Mouse (Mus musculus): ENCODE results near the gene Klc2.
A peak's percentile ranks its signal among the peaks of the same experiment; 100 is the strongest.
"Not testable (repeated sequence)": the region's sequence is repeated elsewhere in the genome, so short reads cannot be mapped to it uniquely, and the experiment has no call there.

Gene Klc2

DNA sequence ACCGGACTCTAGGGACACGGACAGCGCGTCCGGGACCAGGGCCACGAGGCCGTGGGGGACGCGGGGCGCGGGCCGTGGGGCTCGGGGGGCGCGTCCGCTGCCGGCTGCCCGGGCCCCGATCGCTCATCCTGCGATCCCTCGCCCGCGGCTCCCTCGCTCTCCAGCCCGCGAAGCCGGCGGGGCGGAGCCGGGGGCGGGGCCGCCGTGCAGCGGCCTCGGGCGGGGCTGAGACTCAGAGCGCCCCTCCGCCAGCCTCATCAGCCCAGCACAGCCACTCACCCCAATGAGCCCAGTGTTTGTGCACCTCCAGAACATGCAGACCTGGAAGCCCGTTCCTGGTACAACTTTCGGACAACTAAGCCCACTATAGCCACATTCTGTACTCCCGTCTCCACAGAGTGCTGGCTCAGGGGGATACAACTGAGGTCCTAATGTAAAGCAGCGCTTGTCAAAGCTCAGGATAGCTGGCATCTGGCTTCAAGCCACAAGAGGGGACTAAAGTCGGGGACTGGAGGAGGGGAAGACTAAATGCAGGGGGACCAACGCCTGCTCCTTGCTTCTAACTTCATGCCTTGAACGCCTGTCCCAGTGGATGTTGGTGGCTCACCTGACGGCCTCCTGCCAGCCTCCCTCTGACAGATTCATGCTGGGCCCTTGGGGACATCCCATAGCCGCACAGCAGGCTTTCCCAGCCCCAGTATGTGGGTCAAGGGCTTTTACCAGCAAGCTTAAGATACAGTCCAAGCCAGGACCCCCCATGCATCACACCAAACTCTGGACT, 19.8 kb downstream of the Klc2 start, which contains the start of gene Cnih2:
Gene Cnih2, minus strand, starts transcription at position 159 of the 781 bp plus-strand sequence.
- DNase-seq, result peak; percentile 90

DNA sequence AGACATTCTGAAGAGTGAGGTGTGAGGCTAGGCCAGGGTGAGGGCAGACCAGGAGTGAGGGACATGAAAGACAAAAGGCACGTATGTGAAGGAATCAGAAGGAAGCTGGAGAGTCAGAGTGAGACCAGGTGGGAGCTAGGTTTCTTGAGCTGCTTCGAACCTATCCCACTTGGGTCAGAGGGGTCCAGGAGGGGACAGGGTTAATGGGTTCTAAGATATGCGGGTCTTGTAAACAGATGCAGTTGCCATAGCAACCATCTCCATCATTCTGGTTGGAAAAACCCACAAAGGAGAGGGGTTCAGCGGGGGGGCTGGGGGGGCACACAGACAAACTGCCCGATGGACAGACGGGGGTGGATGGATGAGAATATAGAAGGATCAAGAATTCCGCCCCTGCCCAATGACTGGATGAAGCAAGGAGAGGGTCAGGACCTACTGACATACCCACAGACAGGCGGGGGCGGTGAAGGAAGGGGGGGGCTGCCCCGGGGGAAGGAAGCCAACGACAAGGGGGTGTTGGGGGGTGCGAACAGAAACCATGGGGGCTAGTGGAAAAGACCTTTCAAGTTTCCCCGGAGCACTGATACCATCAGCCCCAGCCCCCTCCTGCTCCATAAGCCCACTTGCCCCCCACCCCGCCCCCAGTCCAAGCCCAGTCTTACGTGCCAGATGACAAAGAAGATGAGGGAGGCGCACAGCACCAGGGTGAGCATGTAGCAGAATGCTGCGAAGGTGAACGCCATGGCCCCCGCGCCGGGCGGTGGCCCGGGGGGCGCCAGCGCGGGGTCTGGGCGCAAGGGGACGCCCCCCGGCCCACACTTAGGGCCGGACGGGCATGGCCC, 20.6 kb downstream of the Klc2 start:
- DNase-seq, result peak; percentile 61

DNA sequence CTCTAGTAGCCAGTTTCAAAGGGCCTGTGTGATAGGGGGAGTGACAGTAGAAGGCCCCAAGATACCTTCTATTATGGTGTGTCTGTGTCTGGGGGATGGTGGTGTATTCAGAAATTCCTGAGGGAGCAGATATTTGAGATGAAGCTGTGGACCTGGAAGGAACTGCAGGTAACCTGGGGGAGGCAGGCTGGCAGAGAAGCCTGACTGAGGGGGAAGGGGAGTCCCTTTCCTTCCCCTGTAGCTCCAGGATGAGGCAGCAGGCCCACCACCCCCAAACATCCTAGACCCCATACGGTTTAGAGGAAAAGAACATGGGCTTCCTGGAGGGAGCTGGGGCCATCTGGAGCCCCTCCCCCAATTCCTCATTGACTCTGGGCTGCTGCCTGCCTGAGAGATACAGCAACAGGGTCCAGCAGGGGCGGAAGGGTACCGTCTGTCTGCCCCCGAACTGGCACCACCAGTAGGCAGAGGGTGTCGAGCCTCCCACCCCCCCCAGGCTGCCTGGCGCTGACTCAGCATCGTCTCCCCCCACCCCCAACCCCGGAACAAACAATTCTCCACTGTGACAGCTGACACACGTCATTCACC, 22.4 kb downstream of the Klc2 start:
- DNase-seq, result no peak

DNA sequence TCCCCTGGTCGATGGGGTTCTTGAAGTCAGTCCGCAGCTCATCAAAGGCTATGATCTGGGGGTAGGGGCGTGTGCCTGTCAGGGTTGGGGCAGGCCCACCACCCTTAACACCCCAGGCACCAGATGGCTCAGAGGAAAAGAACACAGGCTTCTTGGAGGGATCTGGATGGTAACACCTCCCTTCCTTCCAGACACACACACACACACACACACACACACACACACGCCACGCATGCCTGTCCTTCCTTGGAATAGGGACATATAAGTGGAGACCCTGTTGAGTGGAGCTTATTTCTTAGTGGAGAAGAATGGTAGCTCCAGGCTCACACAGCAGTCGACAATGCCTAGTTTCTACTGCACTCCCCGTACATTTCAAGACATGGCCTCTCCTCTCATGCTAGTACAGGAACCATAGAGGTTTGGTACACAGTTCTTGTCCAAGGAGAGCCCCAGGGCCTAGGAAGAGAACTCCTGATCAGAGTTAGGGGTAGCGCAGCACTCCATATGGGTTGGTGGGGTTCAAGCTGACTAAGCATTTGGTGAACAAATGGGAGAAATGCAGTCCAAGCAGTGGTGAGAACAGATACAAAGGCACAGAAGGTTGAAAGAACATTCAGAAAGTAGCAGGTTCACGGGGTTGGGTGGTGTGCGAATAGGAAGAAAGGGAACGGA, 23.5 kb downstream of the Klc2 start:
- DNase-seq, result no peak

DNA sequence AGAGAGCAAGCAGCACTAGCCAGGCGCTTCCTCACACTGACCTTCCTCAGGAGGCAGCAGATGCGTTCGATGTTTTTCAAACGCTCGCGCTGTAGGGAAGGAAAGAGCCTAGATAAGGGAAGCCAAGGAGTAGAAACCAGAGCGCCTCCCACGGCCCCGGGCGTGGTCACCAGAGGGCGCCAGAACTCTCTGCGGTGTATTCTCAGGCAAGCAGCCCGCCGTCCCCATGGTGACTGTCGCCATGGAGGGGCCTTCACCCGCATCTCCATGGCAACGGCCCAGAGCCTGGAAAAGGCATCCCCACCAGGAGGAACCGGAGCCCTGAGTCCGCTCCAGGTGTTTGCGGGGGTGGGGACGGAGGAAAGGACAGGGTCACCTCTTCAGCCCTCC, 24.1 kb downstream of the Klc2 start:
- peak; percentile 97 for DNase-seq

DNA sequence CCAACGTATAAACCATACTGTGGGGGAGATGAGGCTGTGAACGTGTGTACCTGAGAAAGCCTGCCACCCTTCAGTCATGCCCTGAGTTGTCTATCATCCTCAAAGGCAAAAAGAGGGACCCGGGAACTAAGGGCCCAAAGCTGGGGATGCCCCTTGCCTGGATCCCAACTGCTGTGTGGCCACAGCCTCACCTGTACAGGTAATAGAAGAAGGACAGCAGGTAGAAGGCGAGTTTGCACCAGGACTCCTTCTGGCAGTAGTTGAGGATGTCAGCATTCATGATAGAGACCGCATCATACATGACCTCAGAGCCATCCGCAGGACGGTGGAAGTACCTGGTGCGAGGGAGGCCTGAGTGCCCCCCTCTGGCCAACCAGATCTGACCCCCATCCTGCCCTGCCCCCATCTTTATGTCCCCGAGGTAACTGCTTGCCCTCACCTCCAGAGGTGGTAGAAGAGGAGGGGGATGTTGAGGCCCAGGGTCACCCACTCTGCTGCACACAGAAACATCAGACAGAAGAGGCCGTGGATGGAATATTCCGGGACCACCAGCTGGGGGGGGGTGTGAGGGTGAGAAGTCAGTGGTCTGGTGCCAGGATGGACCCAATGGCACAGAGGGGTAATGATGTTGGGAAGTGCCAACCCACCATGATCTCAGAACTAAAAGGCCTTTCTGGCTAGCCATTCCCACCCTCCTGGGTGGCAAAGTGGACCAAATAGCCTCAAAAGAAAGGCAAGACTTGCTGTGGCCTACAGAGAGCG, 24.7 kb downstream of the Klc2 start:
- no peak for DNase-seq

DNA sequence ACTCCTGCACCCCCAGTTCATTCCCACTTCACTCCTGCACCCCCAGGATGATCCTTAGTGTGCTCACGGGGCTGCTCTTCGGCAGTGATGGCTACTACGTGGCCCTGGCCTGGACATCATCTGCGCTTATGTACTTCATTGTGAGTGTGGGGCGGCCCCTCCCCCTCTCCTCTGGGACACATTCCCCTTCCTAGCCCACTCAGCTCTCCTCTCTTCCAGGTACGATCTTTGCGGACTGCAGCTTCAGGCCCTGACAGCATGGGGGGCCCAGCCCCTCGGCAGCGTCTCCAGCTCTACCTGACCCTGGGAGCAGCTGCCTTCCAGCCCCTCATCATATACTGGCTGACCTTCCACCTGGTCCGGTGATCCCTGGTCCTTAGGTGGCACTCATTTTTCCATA, 26.3 kb downstream of the Klc2 start:
- no peak for DNase-seq

DNA sequence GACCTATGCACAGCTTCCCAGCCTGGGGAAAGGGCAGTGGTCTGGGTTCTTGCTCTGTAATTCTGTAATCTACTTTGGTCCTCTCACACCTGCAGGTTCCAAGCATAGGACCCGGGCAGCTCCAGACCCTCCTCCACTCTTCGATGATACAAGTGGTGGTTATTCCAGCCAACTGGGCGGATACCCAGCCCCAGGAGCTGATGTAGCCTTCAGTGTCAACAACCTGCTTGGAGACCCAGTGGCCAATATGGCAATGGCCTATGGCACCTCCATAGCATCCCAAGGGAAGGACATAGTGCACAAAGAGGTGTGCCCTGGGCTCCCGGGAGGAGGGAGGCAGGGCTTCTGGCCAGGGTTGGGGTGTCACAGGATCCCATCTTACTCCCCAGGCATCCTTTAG, 29.0 kb downstream of the Klc2 start:
- no peak for DNase-seq

DNA sequence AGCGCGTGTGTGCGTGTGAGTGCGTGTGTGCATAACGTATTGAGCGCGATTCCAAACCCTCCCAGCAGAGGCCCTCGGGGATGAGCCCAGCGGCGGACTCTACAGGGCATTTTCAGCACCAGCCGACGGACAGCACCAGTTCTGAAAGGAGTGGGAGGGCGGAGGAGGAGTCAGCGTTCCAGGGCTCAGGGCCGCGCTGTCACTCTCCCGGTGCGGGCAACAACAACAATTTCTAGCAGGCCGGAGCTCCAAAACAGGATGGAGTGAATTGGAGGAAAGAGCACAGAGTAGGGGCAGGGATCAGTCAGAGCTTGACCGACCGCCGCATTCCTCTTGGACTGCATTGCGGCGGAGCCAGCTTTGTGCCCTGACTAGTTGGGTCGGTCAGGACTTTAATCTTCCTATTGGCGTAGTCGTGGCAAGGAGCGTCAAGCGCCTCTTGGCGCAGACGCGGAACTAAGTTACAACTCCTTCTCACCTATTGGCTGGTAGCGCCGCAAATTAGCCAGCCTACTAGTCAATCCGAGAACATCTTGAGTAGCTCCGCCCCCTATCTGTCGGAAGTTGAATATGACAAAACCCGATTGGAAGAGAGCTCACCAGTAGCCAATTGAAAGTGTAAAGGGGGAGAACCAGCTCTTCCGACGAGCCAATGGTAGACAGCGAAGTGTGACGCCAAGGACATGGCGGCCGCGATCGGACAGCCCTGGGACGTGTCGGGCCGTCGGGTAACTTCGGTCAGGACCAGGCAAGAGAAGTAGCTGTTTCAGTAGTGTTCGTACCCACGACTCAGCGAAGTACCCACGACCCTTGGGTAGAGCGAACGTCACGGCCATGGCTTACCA, 30.3 kb downstream of the Klc2 start, which contains the start of gene Yif1a:
Gene Yif1a, plus strand, starts transcription at position 655 of the 845 bp plus-strand sequence.
- DNase-seq, result peak; percentile 98

DNA sequence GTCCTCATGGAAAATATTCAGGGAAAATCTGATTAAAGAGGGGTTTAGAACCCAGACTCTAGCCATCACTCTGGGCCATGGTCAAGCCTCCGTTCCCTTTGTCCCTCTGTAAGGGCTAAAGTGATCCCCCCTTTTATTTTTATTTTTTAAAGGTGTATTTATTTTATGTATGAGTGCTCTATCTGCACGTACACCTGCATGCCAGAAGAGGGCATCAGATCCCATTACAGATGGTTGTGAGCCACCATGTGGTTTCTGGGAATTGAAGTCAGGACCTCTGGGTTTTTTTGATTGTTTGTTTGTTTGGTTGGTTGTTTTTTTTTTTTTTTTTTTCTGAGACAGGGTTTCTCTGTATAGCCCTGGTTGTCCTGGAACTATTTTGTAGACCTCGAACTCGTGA, 31.8 kb downstream of the Klc2 start:
- not testable (repeated sequence) for DNase-seq

DNA sequence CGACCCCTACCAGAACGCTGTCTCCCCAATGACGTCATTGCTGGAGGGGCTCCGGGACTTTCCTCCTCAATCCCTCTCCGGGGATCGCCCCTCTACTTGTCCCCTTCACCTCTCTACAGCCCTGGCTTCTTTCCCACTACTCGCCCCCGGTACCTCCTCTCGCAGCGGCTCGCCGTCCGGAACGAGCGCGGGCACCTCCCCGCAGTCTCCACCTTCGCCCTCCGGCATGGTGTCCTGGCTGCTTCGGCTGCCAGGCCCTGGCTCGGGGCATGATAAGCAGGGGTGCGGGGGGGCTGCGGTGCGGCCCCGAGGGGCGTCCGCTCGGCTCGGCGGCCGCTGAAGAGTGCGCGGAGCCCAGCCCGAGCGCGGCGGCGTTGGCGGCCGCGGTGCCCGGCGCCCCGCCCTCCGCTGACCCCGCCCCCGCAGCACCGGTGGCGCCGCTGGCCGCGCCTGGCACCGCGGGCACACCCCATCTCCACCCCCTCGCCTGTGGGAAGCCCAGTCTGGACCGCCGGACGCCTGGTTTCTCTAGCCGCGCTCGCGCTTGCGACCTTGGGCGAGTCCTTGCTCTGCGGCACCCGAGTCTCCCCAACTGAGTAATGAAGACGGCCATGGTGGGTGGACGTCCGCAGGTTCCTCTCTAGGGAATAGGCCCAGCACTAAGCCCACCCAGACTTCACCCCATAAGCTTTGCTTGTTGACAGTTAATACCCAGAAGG, 33.1 kb downstream of the Klc2 start, which contains the start of gene Tmem151a:
Gene Tmem151a, minus strand, starts transcription at position 387 of the 719 bp plus-strand sequence.
- no peak for DNase-seq

DNA sequence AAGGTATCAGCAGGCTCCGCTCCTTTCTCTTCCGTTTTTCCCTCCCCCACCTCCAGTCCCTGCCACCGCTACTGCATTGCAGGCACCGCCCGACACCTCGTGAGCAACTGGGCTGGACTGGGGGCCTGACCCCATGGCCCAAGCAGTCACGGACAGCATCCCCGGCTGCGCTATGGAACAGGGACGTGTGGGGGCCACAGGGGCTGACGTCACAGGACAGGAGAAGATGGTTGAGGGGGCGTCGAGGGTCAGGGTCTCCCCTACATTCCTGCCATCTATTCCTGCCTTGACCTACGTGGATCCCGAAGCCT, 33.6 kb downstream of the Klc2 start:
- no peak for DNase-seq

DNA sequence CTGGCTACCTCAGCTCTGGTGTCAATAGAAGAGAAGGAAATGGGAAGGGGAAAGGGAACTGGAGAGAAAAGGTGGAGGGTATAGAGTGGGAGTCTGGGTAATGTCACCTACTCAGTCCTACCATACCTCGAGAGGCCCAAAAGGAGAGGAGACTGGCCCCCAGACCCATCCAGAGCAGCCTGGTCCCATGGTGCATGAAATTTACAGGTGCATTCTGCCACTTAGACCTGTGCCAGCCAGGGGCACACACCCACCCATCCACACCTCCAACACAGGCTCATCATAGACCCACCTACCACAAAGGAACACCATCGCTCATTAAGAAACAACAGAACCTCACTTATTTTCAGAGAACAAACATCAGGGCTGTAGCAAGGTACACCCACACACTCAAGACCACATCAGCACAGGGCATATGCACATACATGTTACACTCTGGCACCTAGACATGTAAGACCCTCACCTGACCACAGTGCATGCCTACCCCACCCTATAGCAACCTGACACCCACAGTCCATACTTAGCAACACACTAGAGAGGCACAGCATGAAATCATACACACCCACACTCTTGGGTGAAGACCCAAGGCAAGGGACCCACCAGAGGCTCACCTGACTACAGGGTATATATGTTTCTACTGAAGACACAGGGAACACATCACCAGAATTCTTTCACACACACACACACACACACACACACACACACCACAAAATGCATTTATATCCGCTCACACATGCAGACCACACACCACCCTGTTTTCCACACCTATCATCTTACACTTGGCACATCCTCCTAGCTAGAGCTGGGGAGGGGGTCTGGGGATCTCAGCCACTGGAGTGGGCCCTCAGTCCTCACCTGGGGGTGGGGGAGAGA, 34.2 kb downstream of the Klc2 start:
- no peak for DNase-seq

DNA sequence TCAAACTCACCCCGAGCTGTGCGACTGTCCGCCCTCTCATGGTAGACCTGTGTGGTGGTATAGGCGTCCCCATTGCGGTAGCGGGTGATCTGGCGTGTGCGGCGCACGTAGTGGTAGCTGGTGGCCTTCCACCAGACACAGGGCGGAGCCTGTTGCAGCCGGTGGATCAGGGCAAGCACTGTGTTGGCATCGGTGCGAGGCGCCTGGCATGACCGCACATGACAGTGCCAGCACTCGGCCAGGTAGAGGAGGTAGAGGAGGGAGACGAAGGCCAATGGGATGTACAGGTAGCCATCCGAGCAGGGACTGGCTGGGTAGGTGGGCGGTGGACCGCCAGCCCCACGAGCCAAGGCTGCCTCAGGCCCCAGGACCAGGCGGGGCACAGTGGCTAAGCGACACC, 35.8 kb downstream of the Klc2 start:
- no peak for DNase-seq

DNA sequence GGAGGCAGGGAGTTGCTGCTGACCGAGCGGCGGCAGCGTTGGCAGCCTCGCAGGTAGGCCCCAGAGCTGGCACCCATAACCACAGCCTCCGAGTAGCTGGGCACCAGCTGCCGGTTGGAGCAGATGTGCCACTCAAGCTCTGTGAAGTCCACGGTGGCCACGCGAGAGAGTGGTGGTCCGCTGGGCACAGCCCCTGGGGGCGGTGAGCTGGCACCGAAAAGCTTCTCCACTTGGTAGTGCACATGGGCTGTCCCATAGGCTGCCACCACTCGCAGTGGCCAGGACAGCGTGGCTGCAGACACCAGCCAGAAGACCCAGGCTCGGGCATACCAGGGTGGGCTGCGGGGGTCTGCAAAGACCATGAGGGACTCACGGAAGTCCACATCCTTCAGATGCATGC, 36.4 kb downstream of the Klc2 start:
- no peak for DNase-seq

DNA sequence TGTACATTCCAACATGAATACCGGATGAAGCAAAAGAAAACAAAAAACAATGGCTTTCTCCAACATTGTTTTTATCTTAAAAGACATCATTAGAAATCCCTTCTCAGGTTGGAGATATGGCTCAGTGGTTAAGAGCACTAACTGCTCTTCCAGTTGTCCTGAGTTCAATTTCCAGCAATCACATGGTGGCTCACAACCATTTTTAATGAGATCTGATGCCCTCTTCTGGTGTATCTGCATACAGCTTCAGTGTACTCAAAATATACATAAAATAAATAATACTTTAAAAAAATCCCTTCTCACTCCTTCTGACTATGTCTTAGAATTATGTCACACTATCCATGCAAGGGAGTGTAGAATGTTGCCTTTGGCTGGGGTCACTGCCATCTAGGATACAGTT, 39.1 kb downstream of the Klc2 start:
- no peak for DNase-seq

DNA sequence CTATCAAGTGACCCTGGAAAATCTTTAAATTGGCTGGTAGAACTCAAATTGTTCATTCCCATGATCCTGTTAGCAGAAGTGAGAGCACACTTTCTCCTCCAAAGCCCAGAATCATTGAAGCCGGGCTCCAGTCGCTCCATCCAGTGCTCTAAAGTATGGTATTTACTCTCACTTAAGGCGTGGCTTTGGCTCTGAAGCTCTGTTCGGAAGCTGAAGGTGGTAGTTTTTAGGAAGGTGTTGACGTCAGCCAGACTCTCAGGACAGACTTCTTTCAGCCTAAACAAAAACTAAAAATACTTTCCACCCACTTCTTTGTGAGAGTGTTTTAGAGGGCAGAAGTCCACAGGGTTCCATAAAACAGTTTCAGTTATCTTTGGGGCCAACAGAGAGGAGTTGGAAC, 44.8 kb downstream of the Klc2 start:
- no peak for DNase-seq

DNA sequence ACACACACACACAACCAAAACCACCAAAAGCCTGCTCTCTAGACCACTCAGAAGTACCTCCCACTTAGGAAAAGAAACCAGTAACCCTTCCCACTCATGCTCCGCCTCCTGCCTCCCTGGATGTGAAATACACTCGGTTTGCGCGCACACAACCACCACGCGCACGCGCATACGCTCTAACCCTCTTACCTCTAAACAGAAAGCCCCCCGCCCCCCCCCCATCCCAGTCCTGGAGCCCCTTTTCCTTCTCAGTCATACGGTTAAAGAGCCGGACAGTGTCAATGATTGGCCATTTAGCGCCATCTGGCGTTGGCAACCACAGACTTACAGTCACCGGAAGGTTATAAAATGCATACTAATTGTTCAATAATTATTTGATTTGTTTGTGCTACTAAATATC, 45.3 kb downstream of the Klc2 start:
- peak; percentile 91 for DNase-seq

DNA sequence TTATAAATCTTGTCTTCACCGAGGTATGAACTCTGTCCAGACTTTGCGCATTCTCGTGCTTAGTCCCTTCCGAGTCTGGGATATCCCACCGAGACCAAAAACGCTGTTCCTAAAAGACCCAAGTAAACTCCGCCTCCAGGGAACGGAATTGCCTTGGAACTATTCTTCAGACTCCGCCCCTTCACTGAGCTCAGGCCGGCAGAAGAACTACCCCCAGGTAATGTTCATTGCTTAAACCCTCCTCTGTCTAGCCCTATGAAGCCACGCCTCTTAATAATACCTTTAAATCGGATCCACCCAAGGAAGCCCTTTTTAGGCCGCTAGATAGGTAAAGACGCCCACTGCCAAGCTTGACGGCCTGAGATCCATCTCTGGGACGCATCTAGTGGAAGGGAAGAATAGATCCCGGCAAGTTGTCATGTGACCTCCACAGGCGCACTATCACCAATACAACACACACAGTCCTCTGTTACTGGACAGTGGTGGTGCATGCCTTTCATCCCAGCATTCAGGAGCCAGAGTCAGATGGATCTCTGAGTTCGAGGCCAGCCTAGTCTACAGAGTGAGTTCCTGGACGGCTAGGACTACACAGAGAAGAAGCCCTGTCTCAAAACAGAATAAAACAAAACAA, 45.9 kb downstream of the Klc2 start:
- DNase-seq, result peak; percentile 86

Measured in embryo, embryonic 11 days (tissue).